ENCODE assay signal across 12 mouse cellular contexts in the genomic region with DNA sequence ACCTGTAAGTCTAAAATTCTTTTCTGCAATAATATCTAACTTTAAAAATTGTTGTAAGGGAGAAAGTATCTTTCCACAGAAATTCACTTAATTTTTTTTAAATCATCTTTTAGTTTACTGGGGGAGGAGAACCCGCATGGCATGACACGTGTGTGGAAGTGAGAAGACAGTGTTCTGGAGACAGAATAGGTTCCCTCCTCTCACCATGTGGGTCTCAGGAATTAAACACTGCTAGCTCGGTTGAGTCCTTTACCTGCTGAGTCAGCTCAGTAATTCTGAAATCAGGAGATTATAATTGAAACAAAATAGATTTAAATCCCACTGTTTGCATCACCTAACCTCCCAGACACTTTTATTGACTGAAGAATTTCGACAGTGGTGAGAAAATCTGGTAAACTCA. TPM values are rescaled to one million over a fixed set of nuclear protein-coding genes. Genes with fewer than 3 reads are reported as not detected.
DNase-seq lines count a peak whose midpoint lies in the region; ATAC-seq and TF ChIP-seq lines count a peak whose summit lies in the region.
"Had no signal": no experiment of that assay in that cellular context is flagged by ENCODE, and none has a peak within 500 bp of the region (broad histone marks: within the 10 kb centered on the region; RNA-seq: fewer than 3 reads in every experiment).

No protein-coding gene starts in this region.

- peak; percentile 19 for DNase-seq in liver, adult 2 months (ENCODE audit: extremely low read depth, low read depth, low spot score)
- DNase-seq in liver = no peak
- no peak for DNase-seq in forebrain, embryonic 14.5 days (ENCODE audit: low spot score)
- DNase-seq in liver, embryonic 11.5 days (ENCODE audit: low spot score) = no peak
- no peak for DNase-seq in adipocyte (ENCODE audit: low spot score)
- DNase-seq in adrenal gland, adult 2 months = no peak
- DNase-seq: kidney, adult 2 months; lung, postnatal 10 days; thymus, postnatal 4 days had no signal

- H3K4me3 ChIP-seq in liver, adult 2 months (ENCODE audit: insufficient read depth, low read depth, low read length) = no peak overlapping the region
- peak overlapping the region; percentile 90 for H3K4me3 ChIP-seq in bone marrow macrophage, adult 2 months (ENCODE audit: insufficient read depth, low read length)
- peak overlapping the region; percentile 76; the same call in 1 of the 2 replicates for H3K4me3 ChIP-seq in forebrain, embryonic 14.5 days (ENCODE audit: low read depth, low read length)
- H3K4me3 ChIP-seq in liver, embryonic 11.5 days (ENCODE audit: low read depth, low read length) = peak overlapping the region; percentile 89

- no peak for TF ChIP-seq CTCF in liver, adult 2 months (IDR thresholded peaks at IDR 0.05; ENCODE audit: low read depth, low read length)
- TF ChIP-seq CTCF in bone marrow macrophage, adult 2 months (IDR thresholded peaks at IDR 0.05; ENCODE audit: low read depth, low read length) = no peak

- H3K4me2 ChIP-seq in forebrain, embryonic 14.5 days (ENCODE audit: low read length) = peak overlapping the region; percentile 54
- H3K4me2 ChIP-seq in liver, embryonic 11.5 days = peak overlapping the region; percentile 78

- no peak for ATAC-seq in forebrain, embryonic 14.5 days
- ATAC-seq in liver, embryonic 11.5 days (replicated peaks; ENCODE audit: low FRiP score) = no peak
- ATAC-seq in megakaryocyte progenitor cell, adult 5-6 weeks (replicated peaks; ENCODE audit: poor library complexity) = no peak

- H3K9me3 ChIP-seq in forebrain, embryonic 14.5 days (replicated peaks; ENCODE audit: control insufficient read depth, low read length) = no peaks in the 10 kb centered on the region; the same call in 1 of the 2 replicates
- H3K9me3 ChIP-seq in liver, embryonic 11.5 days (ENCODE audit: control insufficient read depth, low read length) = no peaks in the 10 kb centered on the region

- no peak overlapping the region for H3K9ac ChIP-seq in liver, adult 2 months (ENCODE audit: low read depth, low read length)
- H3K9ac ChIP-seq in forebrain, embryonic 14.5 days (ENCODE audit: low read length) = no peak overlapping the region
- H3K9ac ChIP-seq in liver, embryonic 11.5 days (ENCODE audit: low read depth, low read length) = no peak overlapping the region; the same call in 1 of the 2 replicates

- H3K36me3 ChIP-seq in liver, adult 2 months (ENCODE audit: control insufficient read depth, insufficient read depth, low read length) = no peaks in the 10 kb centered on the region
- peaks cover 15% of the 10 kb centered on the region for H3K36me3 ChIP-seq in forebrain, embryonic 14.5 days (ENCODE audit: control insufficient read depth, insufficient read depth, low read length)
- peaks cover 20% of the 10 kb centered on the region for H3K36me3 ChIP-seq in liver, embryonic 11.5 days (ENCODE audit: control insufficient read depth, insufficient read depth, low read length)

- TF ChIP-seq POLR2A in liver, adult 2 months (IDR thresholded peaks at IDR 0.05; ENCODE audit: extremely low read depth, insufficient read depth, low read length) = no peak
- TF ChIP-seq POLR2A in bone marrow macrophage, adult 2 months (IDR thresholded peaks at IDR 0.05; ENCODE audit: borderline replicate concordance, low read depth, low read length) = no peak

- no peaks in the 10 kb centered on the region; the same call in 1 of the 2 replicates for H3K79me2 ChIP-seq in liver, adult 2 months (ENCODE audit: control insufficient read depth, insufficient read depth, low read length)

- 38% methylated on average over 4 of the region's 4 CpGs for WGBS in liver, adult 2 months
- WGBS in forebrain, embryonic 14.5 days = 61% methylated on average over 4 of the region's 4 CpGs
- WGBS in liver, embryonic 11.5 days = 63% methylated on average over 4 of the region's 4 CpGs

- H3K4me1 ChIP-seq in liver, adult 2 months (ENCODE audit: control insufficient read depth, insufficient read depth, low read length) = peaks cover 4% of the 10 kb centered on the region; the same call in 1 of the 2 replicates
- peaks cover 12% of the 10 kb centered on the region for H3K4me1 ChIP-seq in bone marrow macrophage, adult 2 months (ENCODE audit: control insufficient read depth, insufficient read depth, low read length)
- H3K4me1 ChIP-seq in forebrain, embryonic 14.5 days (ENCODE audit: control insufficient read depth, insufficient read depth, low read length) = peaks cover 4% of the 10 kb centered on the region; the same call in 1 of the 2 replicates
- H3K4me1 ChIP-seq in liver, embryonic 11.5 days (replicated peaks; ENCODE audit: control insufficient read depth, insufficient read depth, low read length) = peaks cover 11% of the 10 kb centered on the region

- no peak overlapping the region for H3K27ac ChIP-seq in liver, adult 2 months (replicated peaks; ENCODE audit: insufficient read depth, low read depth, low read length)
- no peak overlapping the region for H3K27ac ChIP-seq in bone marrow macrophage, adult 2 months (ENCODE audit: insufficient read depth, low read depth, low read length)
- no peak overlapping the region for H3K27ac ChIP-seq in forebrain, embryonic 14.5 days (ENCODE audit: low read depth, low read length)
- no peak overlapping the region for H3K27ac ChIP-seq in liver, embryonic 11.5 days (ENCODE audit: low read depth, low read length)

- no peaks in the 10 kb centered on the region for H3K27me3 ChIP-seq in liver, adult 2 months (ENCODE audit: control insufficient read depth, insufficient read depth, low read length)
- no peaks in the 10 kb centered on the region for H3K27me3 ChIP-seq in forebrain, embryonic 14.5 days (replicated peaks; ENCODE audit: control insufficient read depth, insufficient read depth, low read length)
- no peaks in the 10 kb centered on the region for H3K27me3 ChIP-seq in liver, embryonic 11.5 days (replicated peaks; ENCODE audit: control insufficient read depth, insufficient read depth, low read length)
- H3K27me3 ChIP-seq: Patski had no signal

RNA-seq across cellular contexts. Expression of gene Brip1, which starts 1.3 kb away (rescaled TPM):
- total RNA-seq in liver, adult 2 months (2014; rRNA removed) = 2.0 and 2.2 TPM in 2 replicates
- 0.17 and 0.31 TPM in 2 replicates for polyA plus RNA-seq in liver, adult 2 months (2012; rRNA removed)
- polyA plus RNA-seq in bone marrow macrophage, adult 2 months (2012; ENCODE audit: insufficient read depth, insufficient read length, missing spikeins) = 5.1 and 8.2 TPM in 2 replicates
- 3.5 and 3.7 TPM in 2 replicates for polyA plus RNA-seq in forebrain, embryonic 14.5 days (2014; fragmentation: Nextera tagmentation; extraction: Ambion mirVana)
- polyA plus RNA-seq in liver, embryonic 11.5 days (2014; fragmentation: Nextera tagmentation; extraction: Ambion mirVana) = 10.0 and 11.8 TPM in 2 replicates
- 23.4 and 25.7 TPM in 2 replicates for total RNA-seq in megakaryocyte progenitor cell, adult 5-6 weeks (2015)
- 26.2 and 27.1 TPM in 2 replicates for total RNA-seq in megakaryocyte progenitor cell, adult 5-6 weeks (2017)
- under 1 TPM; 0.63 to 0.73 TPM for total RNA-seq in adrenal gland, adult 2 months (2021)
- polyA plus RNA-seq in adrenal gland, adult 2 months (2012; rRNA removed) = 0.01 TPM in 1 of 2 replicates, not detected in the other

RNA-seq across cellular contexts. Expression of gene Ints2, which starts 57.6 kb away (rescaled TPM):
- total RNA-seq in liver, adult 2 months (2014; rRNA removed) = 3.2 and 3.7 TPM in 2 replicates
- 2.0 and 3.4 TPM in 2 replicates for polyA plus RNA-seq in liver, adult 2 months (2012; rRNA removed)
- polyA plus RNA-seq in bone marrow macrophage, adult 2 months (2012; ENCODE audit: insufficient read depth, insufficient read length, missing spikeins) = 9.1 and 11.1 TPM in 2 replicates
- polyA plus RNA-seq in forebrain, embryonic 14.5 days (2014; fragmentation: Nextera tagmentation; extraction: Ambion mirVana) = 24.8 and 28.4 TPM in 2 replicates
- 37.5 and 39.9 TPM in 2 replicates for polyA plus RNA-seq in liver, embryonic 11.5 days (2014; fragmentation: Nextera tagmentation; extraction: Ambion mirVana)
- 23.2 and 29.4 TPM in 2 replicates for total RNA-seq in megakaryocyte progenitor cell, adult 5-6 weeks (2015)
- total RNA-seq in megakaryocyte progenitor cell, adult 5-6 weeks (2017) = 25.1 and 47.4 TPM in 2 replicates
- total RNA-seq in adrenal gland, adult 2 months (2021) = 10 to 100 TPM; 21.8 to 22.7 TPM
- polyA plus RNA-seq in adrenal gland, adult 2 months (2012; rRNA removed) = 5.0 and 5.1 TPM in 2 replicates
